Mouse (Mus musculus): ENCODE results near the gene Ppdpf.

Gene Ppdpf

GRCm38 (mm10) chr2:181219538-181220216 is 32.6 kb downstream of the Ppdpf start, which contains the start of gene Fndc11:
Gene Fndc11, plus strand, starts transcription at chr2:181220013.
- DNase-seq = peak; percentile 85

GRCm38 (mm10) chr2:181220361-181220760 is 33.3 kb downstream of the Ppdpf start:
- DNase-seq = peak; percentile 28

- no peak for DNase-seq
These were observed 37.9 kb downstream of the Ppdpf start for GRCm38 (mm10) chr2:181224994-181225393.

- no peak for DNase-seq
These were observed 40.1 kb downstream of the Ppdpf start for GRCm38 (mm10) chr2:181227122-181227521.

- DNase-seq = peak; percentile 30
These were observed 41.3 kb downstream of the Ppdpf start for GRCm38 (mm10) chr2:181228335-181228734.

GRCm38 (mm10) chr2:181231171-181231570 is 44.1 kb downstream of the Ppdpf start:
- DNase-seq = no peak

- DNase-seq = no peak
These were observed 46.4 kb downstream of the Ppdpf start for GRCm38 (mm10) chr2:181233443-181233842.

- DNase-seq = no peak
These were observed 47.6 kb downstream of the Ppdpf start for GRCm38 (mm10) chr2:181234680-181235079.

- DNase-seq = no peak
These were observed 48.9 kb downstream of the Ppdpf start for GRCm38 (mm10) chr2:181235681-181236566.

GRCm38 (mm10) chr2:181237251-181238014 is 50.4 kb downstream of the Ppdpf start:
- no peak for DNase-seq

GRCm38 (mm10) chr2:181238091-181238610 is 51.1 kb downstream of the Ppdpf start:
- DNase-seq = no peak

Measured in lung, postnatal 14 days (tissue).